Mouse (Mus musculus) heart, adult 2 months (tissue): ENCODE results near the gene Vamp1.

ENCODE experiments used
- CTCF ChIP-seq: fragments of 200-600 bp; IDR thresholded peaks from 2 replicates; pipeline ENCODE4 v1.8.1; 2022; ENCODE audit warnings: antibody characterized with exemption, mild to moderate bottlenecking, moderate library complexity
- POLR2A ChIP-seq: fragments of 200-500 bp; IDR thresholded peaks from 2 replicates; pipeline ENCODE4 v1.6.1; 2011; ENCODE audit warnings: mild to moderate bottlenecking, low read depth, low read length, control low read depth; ENCODE audit not compliant: insufficient read depth

DNA sequence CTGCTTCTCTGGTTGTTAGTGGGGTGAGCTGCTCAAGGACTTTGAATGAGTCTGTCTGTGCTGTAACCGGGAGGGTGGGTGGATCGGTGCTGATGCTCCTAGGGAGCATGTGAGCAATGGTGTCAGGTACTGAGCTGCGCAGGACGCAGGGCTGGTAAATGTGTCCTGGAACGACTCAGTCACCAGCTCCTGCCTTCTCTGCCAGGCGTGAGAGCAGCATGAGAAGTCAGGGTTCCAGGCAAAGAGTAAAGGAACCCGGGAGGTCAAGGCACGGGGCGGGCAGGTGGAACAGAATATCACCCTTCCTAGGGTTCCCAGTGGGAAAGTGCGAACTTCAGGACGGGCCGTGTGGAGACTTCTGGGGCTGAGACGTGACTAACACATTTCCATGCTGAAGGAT, 50.7 kb downstream of the Vamp1 start:
- TF ChIP-seq CTCF = no peak
- TF ChIP-seq POLR2A = no peak
